Mouse (Mus musculus): ENCODE measurements around the gene Spg7. TPM values are rescaled to one million over a fixed set of nuclear protein-coding genes. Genes with fewer than 3 reads are reported as not detected.

Spg7 gene
- polyA plus RNA-seq, 1 experiment, result 76.9 TPM

DNA sequence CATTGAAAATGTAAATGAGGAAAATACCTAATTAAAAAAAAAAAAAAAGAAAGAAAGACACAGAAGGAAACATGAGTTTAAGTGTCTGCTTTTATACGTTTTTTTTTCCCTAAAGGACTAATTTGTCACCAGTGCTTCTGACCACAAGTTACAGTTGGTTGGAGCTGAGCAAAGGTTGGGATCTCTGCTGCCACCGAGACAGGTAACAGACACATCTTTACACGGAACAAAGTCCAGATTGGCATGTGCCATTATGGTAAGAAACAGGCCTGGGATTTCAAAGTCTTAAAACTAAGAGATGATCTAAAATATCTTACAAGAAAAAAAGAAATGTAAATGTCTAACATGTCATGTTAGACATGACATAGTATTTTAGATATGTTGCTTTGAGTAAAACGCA, 16.0 kb upstream of the Spg7 start:
- H3K4me1 ChIP-seq (ENCODE audit: control insufficient read depth, insufficient read depth, low read length), result peaks cover 2% of the 10 kb centered on the region; the same call in 1 of the 2 replicates
- H3K27ac ChIP-seq (ENCODE audit: insufficient read depth, low read length), result no peak overlapping the region
- no peak overlapping the region for H3K4me3 ChIP-seq (ENCODE audit: insufficient read depth, low read length)
- no peak for TF ChIP-seq CTCF (IDR thresholded peaks at IDR 0.05; ENCODE audit: extremely low read depth, insufficient read depth, low read length)
- no peak for TF ChIP-seq POLR2A (IDR thresholded peaks at IDR 0.05; ENCODE audit: extremely low read depth, insufficient read depth, low read length)

DNA sequence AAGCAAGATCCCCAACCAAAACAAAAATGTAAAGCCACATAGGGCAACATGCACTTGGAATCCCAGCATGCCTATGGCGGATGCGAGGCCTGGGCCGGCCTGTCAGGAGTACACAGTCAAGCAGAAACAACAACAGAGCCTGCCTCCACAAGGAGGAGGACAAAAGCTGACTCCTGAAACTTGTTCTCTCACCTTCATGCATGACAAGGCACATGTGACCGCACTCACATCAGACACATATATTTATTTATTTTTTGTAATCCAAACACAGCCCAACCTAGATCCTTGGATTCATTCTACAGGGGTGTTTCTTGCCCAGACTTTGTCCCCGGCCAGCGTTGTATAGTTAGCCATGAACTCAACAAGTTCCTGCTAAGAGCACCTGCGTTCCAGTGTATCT, 14.9 kb upstream of the Spg7 start:
- TF ChIP-seq CTCF (IDR thresholded peaks at IDR 0.05; ENCODE audit: extremely low read depth, insufficient read depth, low read length), result no peak
- TF ChIP-seq POLR2A (IDR thresholded peaks at IDR 0.05; ENCODE audit: extremely low read depth, insufficient read depth, low read length), result no peak
- H3K4me3 ChIP-seq (ENCODE audit: insufficient read depth, low read length), result no peak overlapping the region
- peaks cover 2% of the 10 kb centered on the region; the same call in 1 of the 2 replicates for H3K4me1 ChIP-seq (ENCODE audit: control insufficient read depth, insufficient read depth, low read length)
- H3K27ac ChIP-seq (ENCODE audit: insufficient read depth, low read length), result no peak overlapping the region

DNA sequence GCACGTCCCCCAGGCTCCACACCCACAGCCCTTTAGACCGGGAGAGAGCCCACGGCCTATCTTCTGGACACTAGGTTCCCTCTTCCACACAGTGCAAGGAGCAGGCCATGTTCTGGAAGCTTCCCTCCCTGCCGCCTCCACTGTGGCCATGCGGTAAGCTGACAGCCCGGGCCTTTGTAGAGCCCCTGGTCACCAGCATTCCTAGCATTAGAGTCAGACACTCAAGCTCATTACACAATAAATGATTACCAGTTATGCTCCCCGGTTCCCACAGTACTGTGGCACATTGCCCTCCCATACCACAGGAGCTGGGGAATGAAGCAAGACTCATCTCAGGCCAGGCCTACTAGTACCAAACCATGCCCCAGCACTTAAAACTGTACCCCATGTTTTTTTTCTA, 14.3 kb upstream of the Spg7 start:
- no peak for TF ChIP-seq CTCF (IDR thresholded peaks at IDR 0.05; ENCODE audit: extremely low read depth, insufficient read depth, low read length)
- TF ChIP-seq POLR2A (IDR thresholded peaks at IDR 0.05; ENCODE audit: extremely low read depth, insufficient read depth, low read length), result no peak
- no peaks in the 10 kb centered on the region for H3K4me1 ChIP-seq (ENCODE audit: control insufficient read depth, insufficient read depth, low read length)
- H3K4me3 ChIP-seq (ENCODE audit: insufficient read depth, low read length), result no peak overlapping the region
- no peak overlapping the region for H3K27ac ChIP-seq (ENCODE audit: insufficient read depth, low read length)

DNA sequence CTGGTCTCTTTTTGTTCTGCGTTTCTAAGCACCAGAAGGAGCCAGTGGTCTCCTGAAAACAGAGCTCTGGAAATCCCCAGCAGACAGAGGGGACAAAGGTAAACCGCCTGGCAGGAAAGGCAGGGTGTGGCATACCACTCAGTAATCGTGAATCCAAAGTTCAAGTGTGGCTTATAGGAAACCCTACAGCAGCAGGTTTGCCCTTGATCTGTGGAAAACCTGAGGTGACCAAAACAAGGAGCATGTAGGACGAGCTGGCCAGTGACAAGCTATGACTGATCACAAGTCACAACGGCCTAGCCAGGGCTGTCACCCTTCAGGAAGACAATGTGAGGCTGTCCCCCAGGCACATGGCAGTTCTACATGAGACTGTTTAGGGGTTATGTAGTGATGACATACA, 11.3 kb upstream of the Spg7 start:
- no peak for TF ChIP-seq CTCF (IDR thresholded peaks at IDR 0.05; ENCODE audit: extremely low read depth, insufficient read depth, low read length)
- TF ChIP-seq POLR2A (IDR thresholded peaks at IDR 0.05; ENCODE audit: extremely low read depth, insufficient read depth, low read length), result no peak
- H3K4me3 ChIP-seq (ENCODE audit: insufficient read depth, low read length), result no peak overlapping the region
- no peaks in the 10 kb centered on the region for H3K4me1 ChIP-seq (ENCODE audit: control insufficient read depth, insufficient read depth, low read length)
- no peak overlapping the region for H3K27ac ChIP-seq (ENCODE audit: insufficient read depth, low read length)

DNA sequence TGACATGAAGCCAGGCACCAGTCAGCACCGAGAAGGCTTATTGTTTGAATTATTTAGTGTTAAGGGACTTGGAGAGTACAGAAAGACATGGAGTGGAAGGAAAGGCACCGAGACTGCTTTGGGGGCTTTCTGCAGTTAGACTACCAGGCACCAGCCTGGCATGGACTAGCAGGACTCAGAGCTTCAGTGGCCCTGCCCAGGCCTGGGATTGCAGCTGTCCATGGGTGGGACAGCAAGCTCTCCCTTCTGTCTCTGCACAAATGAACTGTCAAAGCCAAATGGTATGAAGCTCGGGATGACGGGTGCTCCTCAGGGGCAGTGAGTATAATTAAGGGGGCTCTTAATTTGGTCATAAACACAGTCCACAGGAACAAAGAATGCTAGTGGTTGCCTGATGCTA, 1.3 kb downstream of the Spg7 start:
- peak overlapping the region; percentile 96; the same call in 1 of the 2 replicates for H3K4me3 ChIP-seq (ENCODE audit: insufficient read depth, low read length)
- peaks cover 8% of the 10 kb centered on the region for H3K4me1 ChIP-seq (ENCODE audit: control insufficient read depth, insufficient read depth, low read length)
- TF ChIP-seq CTCF (IDR thresholded peaks at IDR 0.05; ENCODE audit: extremely low read depth, insufficient read depth, low read length), result no peak
- TF ChIP-seq POLR2A (IDR thresholded peaks at IDR 0.05; ENCODE audit: extremely low read depth, insufficient read depth, low read length), result no peak
- H3K27ac ChIP-seq (ENCODE audit: insufficient read depth, low read length), result no peak overlapping the region

DNA sequence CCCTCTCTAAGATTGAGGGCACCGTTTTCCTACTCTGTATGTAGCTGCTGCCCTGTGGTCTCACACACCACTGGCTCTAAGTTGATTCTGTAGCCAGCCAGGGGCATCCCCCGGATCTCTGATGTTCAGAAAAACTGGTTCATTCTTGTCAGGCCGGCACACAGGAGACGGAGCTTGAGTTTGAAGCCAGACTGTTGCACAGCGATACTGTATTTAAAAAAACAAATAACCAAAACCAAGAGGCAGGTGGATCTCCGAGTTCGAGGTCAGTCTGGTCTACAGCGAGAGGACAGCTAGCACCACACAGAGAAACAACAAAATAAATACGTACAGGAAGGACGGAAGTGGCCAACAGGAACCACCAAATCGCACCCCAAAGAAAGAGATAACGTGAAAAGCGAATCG, 2.1 kb downstream of the Spg7 start:
- H3K4me3 ChIP-seq (ENCODE audit: insufficient read depth, low read length), result peak overlapping the region; percentile 96
- H3K27ac ChIP-seq (ENCODE audit: insufficient read depth, low read length), result peak overlapping the region; percentile 76
- TF ChIP-seq CTCF (IDR thresholded peaks at IDR 0.05; ENCODE audit: extremely low read depth, insufficient read depth, low read length), result no peak
- TF ChIP-seq POLR2A (IDR thresholded peaks at IDR 0.05; ENCODE audit: extremely low read depth, insufficient read depth, low read length), result no peak
- H3K4me1 ChIP-seq (ENCODE audit: control insufficient read depth, insufficient read depth, low read length), result peaks cover 8% of the 10 kb centered on the region

DNA sequence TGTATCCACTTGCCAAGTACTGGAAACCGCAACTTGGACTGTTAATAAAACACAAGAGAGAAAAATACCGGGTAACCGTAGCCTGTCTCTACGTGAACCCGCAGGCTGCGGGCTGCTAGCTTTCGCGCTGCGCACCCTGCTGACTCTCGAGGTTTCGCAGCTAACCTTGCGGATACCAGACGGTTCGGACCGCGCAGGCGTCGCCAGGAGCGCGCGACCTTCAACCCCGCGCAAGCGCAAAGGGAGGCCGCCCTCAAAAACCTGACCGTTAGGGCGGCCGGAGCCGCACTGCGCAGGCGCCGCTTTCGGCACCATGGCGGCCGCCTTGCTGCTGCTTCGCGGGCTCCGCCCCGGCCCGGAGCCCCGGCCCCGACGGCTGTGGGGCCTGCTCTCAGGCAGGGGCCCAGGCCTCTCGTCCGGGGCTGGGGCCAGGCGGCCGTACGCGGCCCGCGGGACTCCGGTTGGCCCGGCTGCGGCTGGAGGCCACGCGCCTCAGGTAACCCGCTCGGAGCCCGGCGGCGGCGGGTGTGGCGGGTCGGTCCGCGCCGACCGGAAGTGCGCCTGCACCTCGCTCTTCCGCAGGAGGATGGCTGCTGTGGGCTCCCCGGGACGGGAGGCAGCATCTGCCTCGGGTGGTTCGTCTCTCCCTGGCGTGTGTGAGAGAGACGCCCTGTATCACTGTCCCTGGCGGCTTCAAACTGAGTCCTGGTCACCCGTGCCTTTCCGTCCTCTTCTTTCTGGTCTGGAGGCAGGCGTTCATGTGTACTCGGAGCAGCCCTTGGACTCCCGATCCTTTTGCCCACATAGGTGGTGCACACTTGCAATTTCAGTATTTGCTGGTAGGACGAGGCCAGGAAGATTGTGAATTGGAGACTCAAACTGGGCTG, 2.7 kb downstream of the Spg7 start:
- Histone ChIP-seq H3K4me3 (ENCODE audit: insufficient read depth, low read length) (peak overlapping the region; percentile 96), H3K27ac (ENCODE audit: insufficient read depth, low read length) (peak overlapping the region; percentile 76), H3K4me1 (ENCODE audit: control insufficient read depth, insufficient read depth, low read length) (peaks cover 8% of the 10 kb centered on the region)
- TF ChIP-seq CTCF (IDR thresholded peaks at IDR 0.05; ENCODE audit: extremely low read depth, insufficient read depth, low read length), result peak; percentile 32; the same call in 1 of the 2 replicates
- TF ChIP-seq POLR2A (IDR thresholded peaks at IDR 0.05; ENCODE audit: extremely low read depth, insufficient read depth, low read length), result peak; percentile 94

DNA sequence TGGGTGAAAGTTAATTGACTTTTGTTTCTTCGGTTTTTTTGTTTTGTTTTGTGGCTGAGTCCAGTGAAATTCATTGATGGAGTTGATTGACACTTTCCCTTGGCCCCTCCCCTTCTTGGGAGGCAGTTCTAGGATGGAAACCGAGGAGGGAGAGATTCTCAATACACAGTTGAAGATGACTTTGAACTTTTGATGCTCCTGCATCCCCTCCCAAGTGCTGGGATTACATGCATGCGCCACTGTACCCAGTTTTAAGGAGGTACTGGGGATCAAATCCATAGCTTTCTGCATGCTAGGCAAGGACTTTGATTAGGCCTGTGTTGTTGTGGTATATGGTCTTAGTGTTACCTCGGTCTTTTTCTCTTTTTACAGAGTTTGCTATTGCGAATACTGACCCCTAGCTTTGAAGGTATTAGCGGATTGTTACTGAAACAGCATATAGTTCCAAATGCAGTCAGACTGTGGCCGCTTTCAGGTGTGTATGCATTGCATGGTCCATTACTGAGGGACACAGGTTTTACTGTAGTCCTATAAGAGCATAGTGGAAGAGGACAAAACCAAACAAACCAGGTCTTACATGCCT, 3.5 kb downstream of the Spg7 start:
- peak overlapping the region; percentile 96 for H3K4me3 ChIP-seq (ENCODE audit: insufficient read depth, low read length)
- TF ChIP-seq POLR2A (IDR thresholded peaks at IDR 0.05; ENCODE audit: extremely low read depth, insufficient read depth, low read length) (no peak), CTCF (IDR thresholded peaks at IDR 0.05; ENCODE audit: extremely low read depth, insufficient read depth, low read length) (no peak)
- H3K4me1 ChIP-seq (ENCODE audit: control insufficient read depth, insufficient read depth, low read length), result peaks cover 8% of the 10 kb centered on the region
- peak overlapping the region; percentile 75; the same call in 1 of the 2 replicates for H3K27ac ChIP-seq (ENCODE audit: insufficient read depth, low read length)

DNA sequence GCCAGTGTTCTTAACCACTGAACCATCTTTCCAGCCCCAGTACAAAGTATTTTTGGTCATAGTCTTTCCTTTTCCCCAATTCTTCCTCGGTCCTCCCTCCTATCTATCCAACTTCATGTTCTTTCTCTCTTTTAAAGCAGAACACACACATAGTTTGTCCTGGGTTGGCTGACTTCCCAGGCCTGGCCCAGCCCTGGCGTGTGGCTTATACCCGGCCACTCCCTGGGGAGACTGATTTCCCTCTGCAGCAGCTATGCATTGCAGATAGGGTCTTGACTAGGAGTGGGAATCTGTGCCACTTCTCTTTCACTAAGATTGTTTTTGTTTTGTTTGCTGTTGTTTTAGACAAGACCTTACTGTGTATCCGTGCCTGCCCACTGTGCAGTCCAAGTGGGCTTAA, 8.4 kb downstream of the Spg7 start:
- Histone ChIP-seq H3K4me3 (ENCODE audit: insufficient read depth, low read length) (no peak overlapping the region), H3K4me1 (ENCODE audit: control insufficient read depth, insufficient read depth, low read length) (peaks cover 4% of the 10 kb centered on the region), H3K27ac (ENCODE audit: insufficient read depth, low read length) (no peak overlapping the region)
- no peak for TF ChIP-seq CTCF (IDR thresholded peaks at IDR 0.05; ENCODE audit: extremely low read depth, insufficient read depth, low read length)
- TF ChIP-seq POLR2A (IDR thresholded peaks at IDR 0.05; ENCODE audit: extremely low read depth, insufficient read depth, low read length), result no peak

DNA sequence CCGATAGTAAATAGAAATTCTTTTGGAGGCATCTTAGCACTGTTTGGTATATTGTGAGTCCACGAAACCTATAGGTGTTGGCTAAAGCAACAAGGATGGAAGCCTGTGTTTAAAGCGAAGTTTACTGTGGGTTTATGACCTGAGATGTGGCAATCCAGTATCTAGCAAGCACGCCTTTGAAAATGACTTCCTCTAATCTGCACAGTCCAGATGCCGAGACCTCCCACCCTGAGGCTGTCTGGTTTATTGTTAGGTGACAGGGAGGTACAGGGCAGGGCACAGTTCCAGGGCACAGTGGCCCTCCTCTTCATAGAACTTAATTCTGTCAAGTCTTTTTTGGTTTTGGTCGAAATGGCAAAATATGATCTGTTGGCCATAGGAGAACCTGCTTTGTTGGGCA, 14.5 kb downstream of the Spg7 start:
- Histone ChIP-seq H3K27ac (ENCODE audit: insufficient read depth, low read length) (no peak overlapping the region), H3K4me1 (ENCODE audit: control insufficient read depth, insufficient read depth, low read length) (no peaks in the 10 kb centered on the region), H3K4me3 (ENCODE audit: insufficient read depth, low read length) (no peak overlapping the region)
- TF ChIP-seq POLR2A (IDR thresholded peaks at IDR 0.05; ENCODE audit: extremely low read depth, insufficient read depth, low read length) (no peak), CTCF (IDR thresholded peaks at IDR 0.05; ENCODE audit: extremely low read depth, insufficient read depth, low read length) (no peak)
